Mouse (Mus musculus) liver, embryonic 14.5 days (tissue): ENCODE results near the gene A530016L24Rik.

Source experiments
- CTCF ChIP-seq: IDR thresholded peaks from 2 replicates; pipeline ENCODE4 v1.5.1; 2016; ENCODE audit warnings: antibody characterized with exemption, low read depth, control low read depth
- EP300 ChIP-seq: IDR thresholded peaks from 2 replicates; pipeline ENCODE4 v1.6.1; 2016; ENCODE audit warnings: antibody characterized with exemption, low read depth

DNA sequence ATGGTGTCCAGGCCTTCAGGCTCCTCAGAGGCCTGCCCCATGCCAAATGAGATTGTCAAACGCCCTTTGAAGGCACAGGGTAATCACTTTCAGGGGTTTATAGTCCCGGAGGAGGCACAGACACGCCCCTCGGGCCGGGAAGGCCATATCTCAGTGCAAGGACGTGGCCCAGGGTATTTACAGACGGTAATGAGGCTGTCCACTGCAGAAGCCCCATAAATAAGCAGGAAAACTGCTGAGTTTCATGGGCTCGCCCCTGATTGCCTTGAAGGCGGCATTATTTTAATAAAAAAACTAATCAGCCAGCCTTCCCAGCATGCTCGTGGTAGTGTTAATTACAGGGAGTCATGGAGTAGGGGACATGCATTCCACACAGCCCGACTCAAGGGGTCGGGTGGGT lies 26.8 kb upstream of the A530016L24Rik start:
- TF ChIP-seq CTCF, result no peak
- TF ChIP-seq EP300, result no peak
